Mouse (Mus musculus): ENCODE data around the gene Dpp4. TPM values are rescaled to one million over a fixed set of nuclear protein-coding genes. Genes with fewer than 3 reads are reported as not detected.

Dpp4 gene
- polyA plus RNA-seq, 1 experiment, result 22.4 TPM

DNA sequence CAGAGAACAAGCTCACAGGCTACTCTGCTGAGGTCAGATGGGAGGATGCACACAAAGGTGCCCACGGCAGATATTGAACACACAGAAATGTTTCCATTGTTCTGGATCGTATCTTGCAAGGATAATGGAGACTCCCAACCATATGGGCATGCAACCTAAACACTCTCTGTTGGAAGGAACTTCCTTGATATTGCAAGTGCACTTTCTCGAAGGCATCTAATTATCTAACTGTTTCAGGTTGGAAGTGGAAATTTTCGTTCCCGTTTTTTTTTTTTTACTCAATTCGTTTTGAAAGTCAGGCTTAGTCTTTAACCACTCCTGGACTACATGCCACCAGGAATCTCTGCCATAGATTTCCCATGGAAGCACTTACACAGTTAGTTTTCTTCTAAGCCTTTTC lies 51.2 kb downstream of the Dpp4 start:
- no peak for DNase-seq (ENCODE audit: low read depth)

DNA sequence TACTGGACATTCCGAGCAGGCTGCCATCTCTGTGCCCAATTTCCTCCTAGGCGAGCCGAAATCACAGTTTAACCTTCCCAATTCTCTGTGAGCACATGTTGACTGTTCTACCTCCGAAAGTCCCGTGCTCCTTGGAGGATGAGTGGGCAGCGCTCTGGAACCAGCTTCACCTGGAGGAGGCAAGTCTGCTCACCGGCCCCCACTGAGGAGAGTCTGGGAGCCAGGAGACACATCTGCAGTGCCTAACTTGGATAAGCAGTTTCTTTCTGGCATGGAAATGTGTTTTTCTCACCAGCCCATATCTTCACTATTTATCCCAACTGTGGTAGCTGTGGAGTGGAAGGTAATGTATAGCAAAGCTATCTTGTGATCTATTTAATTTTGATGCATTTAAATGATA lies 54.8 kb downstream of the Dpp4 start:
- no peak for DNase-seq (ENCODE audit: low read depth)

DNA sequence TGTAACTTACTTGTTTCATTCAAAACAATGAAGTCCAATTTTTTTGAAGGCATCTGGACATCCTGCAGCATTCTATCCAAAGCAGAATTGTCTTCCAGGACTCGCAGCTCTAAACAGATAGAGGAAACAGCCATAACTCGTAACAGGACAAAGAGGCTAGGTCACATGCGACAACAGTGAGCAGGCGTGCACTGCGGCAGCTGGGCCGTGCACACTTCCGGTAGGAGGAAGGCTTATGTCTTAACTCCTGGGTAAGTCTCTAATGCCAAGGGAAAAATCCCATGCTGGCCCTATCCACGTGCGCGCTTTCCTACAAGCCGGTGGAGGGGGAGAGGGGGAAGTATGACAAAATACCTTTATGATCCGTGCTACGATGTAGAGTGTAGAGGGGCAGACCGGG lies 55.4 kb downstream of the Dpp4 start:
- no peak for DNase-seq (ENCODE audit: low read depth)

DNA sequence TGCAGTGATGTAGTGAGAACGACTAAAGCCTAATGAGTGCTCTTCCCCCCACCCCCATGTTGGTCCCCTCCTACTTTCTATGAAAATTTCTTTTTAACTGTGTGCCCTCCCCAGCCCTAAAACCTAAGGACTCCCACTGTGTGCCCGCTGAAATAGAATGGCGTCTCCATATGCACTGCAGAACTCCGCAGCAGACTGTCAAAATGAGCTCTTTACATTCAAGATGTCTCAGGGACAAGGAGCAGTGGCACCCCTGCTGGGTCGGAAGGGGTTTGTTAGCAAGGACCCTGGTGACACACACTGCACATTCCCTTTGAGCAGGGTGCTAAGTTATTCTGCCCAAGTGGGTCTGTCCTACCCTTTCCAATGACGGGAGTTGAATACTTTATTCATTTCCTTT lies 56.3 kb downstream of the Dpp4 start:
- DNase-seq (ENCODE audit: low read depth), result no peak

DNA sequence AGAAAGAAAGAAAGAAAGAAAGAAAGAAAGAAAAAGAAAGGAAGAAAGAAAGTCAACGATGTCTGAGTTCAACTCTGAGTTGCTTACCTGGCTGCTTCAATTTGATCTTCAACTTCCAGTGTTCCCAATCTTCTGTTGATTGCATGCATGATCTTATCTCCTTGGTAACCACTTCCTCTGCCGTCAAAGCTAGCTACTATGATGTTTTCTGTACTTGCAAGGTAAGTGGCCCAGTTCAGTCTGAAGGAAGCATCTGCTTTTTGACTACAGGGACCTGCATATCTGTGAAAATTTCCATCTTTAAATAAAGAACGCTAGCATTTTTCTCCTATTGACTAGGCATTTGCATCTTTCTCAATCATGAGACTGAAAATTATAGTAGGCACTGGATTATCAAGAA lies 60.0 kb downstream of the Dpp4 start:
- DNase-seq (ENCODE audit: low read depth), result no peak

DNA sequence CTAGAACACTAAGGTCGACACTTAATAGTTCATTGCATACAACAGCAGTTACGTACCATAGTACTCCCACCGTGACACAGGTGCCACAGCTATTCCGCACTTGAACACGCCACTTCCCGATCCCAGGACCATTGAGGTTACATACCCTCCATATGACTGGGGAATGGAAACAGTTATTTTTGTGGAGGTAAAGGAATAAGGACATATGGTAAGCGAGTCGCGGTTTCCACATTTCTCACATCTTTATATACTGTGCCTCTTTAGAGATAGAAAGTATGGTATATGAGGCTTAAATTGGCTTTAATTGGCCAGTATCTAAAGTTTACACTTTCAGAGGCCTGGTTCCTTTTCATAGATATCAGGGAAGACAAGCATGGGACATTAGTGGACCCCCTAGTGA lies 64.3 kb downstream of the Dpp4 start:
- DNase-seq (ENCODE audit: low read depth), result no peak

DNA sequence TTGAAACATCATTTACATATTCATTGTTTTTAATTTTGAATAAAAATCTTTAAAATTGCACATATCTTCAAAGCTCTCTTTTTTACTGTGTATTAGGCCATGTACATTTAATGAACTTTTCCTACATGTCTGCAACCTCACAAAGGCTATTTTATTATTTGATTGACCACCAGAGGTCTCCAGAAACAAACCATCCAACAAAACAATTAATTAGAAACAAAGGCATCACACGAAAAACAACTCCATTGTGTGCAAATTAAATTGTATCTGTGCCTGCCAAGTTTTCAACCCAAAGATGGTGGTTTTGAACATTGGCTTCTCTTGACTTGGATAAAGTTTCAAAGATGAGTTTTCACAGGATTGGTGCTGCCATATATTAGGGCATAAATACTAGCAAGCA lies 65.3 kb downstream of the Dpp4 start:
- DNase-seq (ENCODE audit: low read depth), result no peak

DNA sequence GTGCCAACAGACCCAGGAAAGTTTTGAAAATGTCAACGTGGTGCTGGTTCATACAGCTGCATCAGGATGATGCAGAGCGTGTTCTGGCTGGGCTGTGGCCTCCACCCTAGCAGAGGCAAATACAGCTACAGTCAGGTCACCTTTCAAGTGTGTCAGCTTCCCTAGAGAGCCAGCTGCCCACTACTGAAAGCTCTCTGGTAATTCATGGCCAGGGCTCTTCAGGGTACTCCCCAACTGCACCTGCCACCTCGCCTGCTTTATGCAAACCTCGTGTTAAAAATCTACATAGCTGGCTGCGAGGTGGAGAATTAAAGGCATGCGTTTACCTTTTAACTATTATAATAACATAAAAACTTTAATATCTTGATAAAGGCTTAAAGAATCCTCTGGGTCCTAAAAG lies 67.7 kb downstream of the Dpp4 start:
- no peak for DNase-seq (ENCODE audit: low read depth)

DNA sequence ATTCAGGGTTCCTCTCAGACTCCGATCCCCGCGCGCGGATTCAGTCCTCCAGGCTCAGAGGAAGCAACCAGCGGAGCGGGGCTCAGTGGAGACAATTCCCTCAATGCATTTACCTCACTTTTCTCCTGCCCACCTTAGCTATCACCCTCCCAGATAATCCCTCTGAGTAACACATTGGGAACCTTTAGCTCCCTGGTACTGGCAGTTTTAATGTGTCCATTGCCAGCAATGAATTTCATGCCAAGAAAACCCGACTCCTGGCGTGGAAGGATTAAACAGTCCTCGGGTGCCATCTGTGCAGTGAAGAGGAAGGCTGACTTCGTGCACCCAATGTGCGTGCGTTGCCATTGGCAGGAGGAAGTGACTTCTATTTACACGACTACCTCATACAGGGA lies 70.3 kb downstream of the Dpp4 start:
- DNase-seq (ENCODE audit: low read depth), result no peak

DNA sequence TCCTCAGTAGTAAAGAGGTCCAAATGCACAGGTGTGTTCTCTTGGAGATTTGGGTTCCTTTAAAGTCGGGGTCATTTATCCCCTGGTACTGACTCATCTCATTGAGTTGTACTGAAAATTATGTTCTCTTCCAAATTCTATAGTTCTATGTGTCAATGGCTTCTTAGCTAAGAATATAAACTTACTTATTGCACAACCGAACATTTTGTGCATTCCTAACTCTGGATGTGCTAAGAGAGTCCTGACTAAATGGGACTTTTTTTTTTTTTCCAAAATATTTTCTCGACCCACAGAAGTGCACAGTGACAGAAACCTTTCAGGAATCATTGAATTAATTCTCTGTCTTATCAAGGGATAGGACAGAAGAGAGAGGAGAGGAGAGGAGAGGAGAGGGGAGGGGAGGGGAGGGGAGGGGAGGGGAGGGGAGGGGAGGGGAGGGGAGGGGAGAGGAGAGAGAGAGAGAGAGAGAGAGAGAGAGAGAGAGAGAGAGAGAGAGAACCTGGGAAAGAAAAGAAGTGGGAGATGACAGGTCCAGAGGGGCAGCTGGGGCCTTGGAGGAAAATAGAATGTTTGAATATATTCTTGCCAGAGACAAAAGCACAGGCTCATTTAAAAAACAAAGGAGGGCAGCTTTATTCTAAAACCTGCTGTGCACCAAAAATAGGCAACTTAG lies 70.8 kb downstream of the Dpp4 start:
- no peak for DNase-seq (ENCODE audit: low read depth)

DNA sequence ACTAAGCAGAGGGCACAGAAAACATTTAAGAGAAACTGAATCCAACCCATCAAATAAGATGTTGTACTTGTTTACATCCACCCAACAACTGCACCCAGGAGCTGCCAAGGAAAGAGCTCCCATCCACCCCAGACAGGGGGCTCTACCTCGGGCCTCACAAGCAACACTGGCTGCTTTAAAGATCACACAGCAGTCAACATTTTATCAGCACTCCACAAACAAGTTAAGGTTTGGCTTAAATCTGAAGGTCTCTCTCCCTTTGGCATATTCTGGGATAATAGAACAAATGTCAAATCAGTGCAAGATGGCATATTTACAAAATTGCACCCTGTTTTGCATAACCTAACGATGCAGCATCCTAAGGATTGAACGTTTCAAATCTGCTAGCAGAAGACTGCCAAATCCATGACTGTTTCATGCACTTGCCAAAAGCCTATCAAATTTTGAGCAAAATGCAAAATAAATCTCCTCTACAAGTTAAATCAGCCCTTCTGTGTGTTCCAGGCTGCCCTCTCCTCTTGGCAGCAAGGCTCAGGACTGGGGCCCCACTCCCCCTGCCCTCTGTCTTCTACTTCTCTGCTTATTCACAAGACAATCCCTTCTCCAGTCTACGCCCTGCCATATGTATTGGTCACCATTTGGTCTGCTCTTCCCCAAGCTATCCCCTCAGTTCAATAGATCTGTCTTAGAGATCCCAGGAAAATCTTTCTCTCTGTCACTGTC lies 72.6 kb downstream of the Dpp4 start:
- no peak for DNase-seq (ENCODE audit: low read depth)

DNA sequence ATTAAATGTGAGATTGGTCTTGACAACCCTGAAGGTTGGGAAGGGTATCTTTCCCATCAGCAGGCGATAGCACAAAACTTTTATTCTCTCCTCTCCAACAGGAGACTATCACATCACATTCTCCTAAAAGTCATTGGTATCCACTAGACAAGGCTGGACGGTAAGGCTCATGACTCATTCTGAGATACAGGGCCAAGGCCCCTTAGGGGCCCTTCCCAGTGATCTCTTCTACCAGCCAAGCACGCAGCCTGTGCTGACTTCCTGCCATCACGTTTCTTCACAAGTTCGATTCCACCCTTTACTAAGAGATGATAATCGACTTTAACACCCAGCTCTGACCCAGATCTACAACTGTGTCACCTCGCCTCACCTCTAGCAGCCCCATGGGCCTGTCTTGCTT lies 74.9 kb downstream of the Dpp4 start:
- no peak for DNase-seq (ENCODE audit: low read depth)

DNA sequence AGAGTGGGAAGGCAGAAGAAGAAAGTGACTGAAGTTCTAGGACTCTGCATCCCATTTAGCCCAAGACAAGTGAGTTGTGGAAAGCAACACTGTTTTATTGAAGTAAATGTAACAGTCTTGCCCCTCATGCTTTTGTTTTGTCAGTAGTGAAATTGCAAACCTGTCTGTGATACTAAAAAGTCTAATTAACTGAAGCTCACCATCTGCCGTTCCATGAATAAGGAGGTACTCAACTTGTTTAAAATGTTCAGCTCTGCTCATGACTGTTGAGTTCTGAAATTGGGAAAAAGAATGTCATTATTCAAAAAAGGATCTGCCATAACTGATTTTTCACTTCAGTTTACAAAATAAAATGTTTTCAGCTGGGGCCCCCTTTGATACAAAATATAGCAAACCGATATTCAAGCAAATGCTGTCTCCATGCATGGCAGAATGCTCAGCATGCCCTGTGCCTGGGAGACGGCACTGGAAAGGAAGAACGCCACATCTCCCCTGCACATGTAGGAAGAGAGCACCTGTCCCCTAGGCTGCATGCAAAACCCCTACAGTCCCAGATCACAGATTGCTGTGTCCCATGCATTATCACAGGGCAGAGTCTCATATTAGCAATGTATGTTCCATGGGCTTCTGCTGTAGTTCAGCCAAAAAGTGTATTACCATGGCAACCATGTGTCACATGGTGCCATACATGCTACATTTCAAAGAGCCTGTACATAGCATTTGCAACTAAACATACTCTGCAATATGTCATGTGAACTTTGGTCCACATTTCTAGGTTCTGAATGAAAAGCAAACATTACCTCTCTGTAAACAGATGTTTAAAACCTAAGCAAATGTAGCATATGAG lies 77.4 kb downstream of the Dpp4 start:
- no peak for DNase-seq (ENCODE audit: low read depth)

DNA sequence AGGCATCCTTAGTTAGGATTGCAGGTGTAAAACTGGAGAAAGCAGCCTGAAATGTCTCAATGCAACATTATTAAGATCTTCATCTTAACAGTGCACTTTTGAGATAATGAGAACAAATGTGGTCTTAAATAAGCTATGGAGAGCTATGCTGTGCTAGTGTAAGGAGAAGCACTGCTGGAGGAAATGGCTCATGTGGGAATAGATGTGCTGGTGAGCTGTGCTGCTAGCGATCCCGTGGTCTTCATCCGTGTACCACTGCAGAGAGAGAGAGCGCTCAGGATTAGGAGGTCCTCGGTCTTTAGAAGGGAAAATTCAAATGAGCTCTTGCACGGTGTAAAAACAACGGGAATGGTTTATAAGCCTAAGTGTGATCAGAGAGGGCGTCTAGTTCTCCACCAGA lies 79.6 kb downstream of the Dpp4 start:
- DNase-seq (ENCODE audit: low read depth), result no peak

DNA sequence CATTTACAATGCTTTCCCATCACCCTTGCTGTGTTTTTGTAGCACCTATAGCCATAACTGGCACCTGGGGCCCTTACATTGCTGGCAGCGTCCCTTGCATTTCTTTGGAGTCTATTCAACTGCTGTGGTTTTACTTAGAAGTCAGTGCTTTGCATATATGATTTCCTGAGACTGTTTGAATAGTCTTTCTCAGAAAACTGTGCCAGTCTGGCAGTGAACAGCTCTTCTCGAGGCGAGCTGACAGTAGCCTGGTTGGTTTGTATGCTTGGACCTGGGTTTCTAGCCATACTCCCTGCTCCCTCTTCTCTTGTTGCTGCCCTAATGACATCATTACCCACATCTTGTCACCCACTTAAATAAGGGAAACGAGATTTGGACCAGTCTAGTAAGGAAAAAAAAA lies 80.1 kb downstream of the Dpp4 start:
- DNase-seq (ENCODE audit: low read depth), result no peak

DNA sequence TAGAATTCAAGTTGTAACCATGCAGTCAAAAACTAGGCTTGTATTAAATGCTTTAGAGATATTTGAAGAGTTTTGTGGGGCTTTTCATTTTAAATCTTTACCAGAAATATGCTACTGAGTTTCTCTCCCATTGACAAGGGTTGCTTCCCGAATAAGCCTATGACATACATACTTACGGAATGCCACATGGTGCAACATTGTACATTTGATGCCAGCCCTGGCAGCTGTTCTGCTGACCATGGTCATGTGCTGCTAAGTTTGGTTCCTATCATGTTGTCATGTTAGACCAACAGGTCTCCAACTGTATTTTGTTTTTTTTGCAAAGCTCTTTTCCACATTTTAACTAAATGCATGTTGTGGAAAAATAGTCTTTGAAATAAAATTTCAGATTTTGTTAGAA lies 86.6 kb downstream of the Dpp4 start:
- DNase-seq (ENCODE audit: low read depth), result no peak

DNA sequence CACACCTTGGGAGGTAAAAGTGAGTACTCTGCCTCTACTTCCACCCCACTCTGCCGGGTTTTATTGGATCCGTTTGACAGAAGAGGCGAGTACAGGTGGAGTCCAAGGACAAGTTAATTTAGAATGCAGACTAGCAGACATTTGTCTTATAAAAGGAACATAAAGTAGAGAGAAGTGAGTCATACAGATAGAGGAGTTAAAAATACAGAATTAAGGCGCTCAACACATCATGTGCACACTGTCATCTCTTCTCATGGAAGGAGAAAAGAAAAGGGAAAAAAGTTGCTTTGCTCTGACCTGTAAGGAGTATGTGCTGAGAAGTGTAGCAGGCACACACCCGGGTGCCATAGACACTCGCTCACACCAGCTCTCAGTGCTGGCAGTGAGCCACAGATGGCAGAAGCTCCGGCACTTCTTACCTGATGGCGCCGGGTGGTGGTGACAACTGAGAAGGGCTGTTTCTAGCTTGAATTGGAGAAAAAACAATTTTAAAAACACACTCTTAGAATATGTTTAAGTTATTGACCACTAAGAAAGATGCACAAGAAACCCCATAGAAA lies 88.9 kb downstream of the Dpp4 start:
- DNase-seq (ENCODE audit: low read depth), result no peak

DNA sequence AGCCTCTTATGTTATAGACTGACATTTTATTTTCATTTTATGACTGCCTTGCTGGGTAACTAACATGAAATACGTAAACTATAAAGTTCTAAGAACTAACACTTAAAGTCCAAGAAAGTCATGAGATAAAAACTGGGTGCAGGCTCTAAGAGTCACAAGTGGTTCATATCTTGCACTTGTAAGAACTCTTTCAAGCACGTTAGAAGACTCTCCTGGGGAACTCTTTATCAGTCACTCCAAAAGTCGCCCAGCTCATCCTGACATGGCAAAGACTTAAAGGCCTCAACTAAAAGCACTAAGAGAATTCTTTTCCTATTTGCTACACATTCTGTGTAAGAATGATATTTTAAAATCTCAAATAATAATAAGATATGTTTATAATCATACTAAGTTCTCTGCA lies 92.5 kb downstream of the Dpp4 start:
- no peak for DNase-seq (ENCODE audit: low read depth)

DNA sequence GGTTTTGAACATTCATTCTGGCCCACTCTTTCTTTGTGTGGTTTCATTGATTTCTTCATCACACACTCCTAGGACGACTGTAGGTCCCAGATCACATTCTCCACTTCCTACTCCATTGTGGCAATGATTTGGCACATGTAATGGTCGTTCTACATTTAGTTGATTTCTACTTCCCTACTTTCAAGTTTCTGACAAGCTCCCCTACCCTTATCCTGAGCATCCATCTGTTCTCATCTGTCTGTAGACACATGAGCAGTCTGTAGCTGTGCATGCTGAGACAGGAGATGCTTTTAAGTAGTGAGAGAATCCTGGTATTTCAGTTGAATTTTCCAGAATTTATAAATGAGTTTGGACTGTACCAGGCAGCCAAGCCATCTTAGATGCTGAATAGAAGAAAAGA lies 95.1 kb downstream of the Dpp4 start:
- DNase-seq (ENCODE audit: low read depth), result no peak

DNA sequence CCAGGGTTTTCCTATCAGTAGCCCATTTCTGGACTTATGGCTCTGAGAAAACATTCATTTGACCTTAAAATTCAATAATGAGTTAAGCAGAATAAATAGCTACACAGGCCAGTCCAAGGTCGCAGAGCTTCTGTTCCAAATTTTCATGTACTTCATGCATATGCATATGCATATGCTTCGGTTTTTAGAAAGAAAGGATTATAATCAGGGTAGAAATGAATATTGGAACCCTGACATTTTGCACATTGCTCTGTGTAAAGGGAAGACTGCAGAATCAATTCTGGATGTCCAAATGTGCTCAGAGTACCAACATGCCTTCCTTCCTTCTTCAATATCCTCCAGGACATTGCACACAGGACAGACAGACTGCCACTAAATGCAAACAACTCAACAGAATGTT lies 104.6 kb downstream of the Dpp4 start:
- DNase-seq (ENCODE audit: low read depth), result no peak

DNA sequence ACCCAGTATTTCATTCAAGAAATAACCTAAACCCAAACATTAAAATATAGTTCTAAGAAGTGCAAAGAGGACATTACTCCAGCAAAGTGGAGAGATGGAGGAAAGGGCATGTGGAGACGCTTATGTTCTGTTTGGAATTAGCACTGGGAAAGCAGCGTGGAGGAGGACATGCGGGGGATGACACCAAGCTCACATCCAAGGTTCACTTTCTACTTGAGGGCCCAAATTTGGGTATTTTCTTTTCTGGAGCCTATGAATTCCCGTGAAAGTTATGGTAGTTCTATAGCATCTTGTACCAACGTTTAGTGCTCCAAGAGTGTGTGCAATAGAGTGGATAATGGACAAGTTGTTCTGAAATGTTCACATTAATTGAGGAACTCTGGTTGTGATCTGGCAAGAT lies 105.1 kb downstream of the Dpp4 start:
- no peak for DNase-seq (ENCODE audit: low read depth)

DNA sequence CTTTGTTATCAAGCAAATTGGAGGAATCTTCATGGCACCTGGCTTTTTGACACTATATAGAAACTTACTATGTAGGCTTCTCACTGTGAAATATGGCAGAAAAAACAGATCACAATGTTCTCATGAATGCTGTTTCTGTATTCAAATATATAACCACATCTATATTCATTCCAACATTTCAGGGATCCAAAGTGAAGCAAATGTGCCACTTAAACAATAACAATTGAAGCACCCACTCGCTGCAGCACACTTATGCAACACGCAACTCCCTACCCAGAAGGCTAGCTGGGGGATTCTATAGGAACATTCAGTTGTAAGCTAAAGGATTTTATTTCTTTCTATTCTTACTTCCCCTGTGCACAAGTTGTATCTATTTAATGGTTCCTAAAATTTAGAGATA lies 110.3 kb downstream of the Dpp4 start:
- no peak for DNase-seq (ENCODE audit: low read depth)

DNA sequence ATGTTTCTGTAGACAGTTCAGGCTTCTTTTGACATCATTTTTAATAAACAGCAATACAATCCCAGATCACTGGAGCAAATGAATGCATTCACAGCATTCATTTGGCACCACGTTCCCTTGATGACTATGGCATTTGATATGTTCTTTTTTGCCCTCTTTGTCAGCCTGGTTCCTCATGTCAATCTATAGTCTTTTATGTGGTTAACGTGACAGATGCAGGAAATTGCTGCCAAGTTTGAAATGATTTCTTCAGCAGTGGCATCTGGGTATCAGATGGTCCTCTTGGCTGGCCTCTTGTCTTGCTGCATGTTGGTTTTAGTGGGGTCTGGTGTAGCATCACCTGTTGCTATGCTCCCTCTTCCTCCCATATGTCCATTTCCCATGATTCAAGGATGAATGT lies 118.2 kb downstream of the Dpp4 start:
- DNase-seq (ENCODE audit: low read depth), result no peak
